Mouse (Mus musculus) hematopoietic stem cell, adult 5-6 weeks (primary cell): ENCODE measurements at regions not wholly inside any gene's neighbourhood (a gene's known extent, or its start where the extent isn't known, plus 50 kb on each side); places are given as distances from the start of the nearest gene placed in this dataset.

ENCODE experiments used
- ATAC-seq, 2 experiments: fragments of 125-278 bp in 1 of 2; replicated peaks in 1 of 2; 2 replicates each; pipeline ENCODE4 v1.8.0; 2016 to 2017; ENCODE audit warnings: inconsistent platforms in 2 of 2, mild to moderate bottlenecking in 2 of 2, moderate number of reproducible peaks in 2 of 2, low read depth in 1 of 2, moderate TSS enrichment in 1 of 2; ENCODE audit not compliant: low FRiP score in 2 of 2, poor library complexity in 2 of 2, severe bottlenecking in 2 of 2, insufficient read depth in 1 of 2, low TSS enrichment in 1 of 2

DNA sequence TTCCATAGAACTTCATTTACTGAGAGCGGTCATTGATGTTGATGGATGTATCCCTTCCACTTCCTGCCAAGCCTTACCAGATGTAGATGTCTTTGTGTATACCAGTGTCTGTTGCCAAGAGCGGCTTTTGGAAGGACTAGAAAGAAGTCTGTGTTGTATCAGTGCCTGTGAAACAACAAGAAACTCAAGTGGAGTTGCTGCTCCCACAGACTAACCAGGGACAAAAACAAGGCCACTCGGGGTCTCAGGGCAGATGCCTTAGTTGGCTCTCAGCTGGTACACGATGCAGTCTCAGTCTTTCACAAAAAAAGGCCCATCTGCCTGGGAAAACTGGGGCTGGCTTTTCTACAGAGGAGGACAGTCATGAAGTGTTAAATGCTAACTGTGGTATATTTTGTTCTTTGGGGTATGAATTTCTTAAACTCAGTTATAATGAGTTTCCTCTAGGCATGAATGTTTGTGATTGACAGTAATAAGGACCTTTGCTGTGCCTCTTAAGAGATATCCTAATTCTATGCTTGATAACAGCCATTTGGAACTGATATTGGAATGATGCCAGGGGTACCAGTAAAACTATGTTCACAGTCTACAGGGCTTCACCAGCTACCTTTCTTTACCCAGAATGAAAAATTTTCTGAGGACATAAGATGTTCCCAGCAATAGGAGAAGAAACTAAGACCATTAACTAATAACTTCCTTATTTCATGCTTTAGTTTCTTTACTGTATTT lies 75.6 kb upstream of the Csl start:
- ATAC-seq: no peak

DNA sequence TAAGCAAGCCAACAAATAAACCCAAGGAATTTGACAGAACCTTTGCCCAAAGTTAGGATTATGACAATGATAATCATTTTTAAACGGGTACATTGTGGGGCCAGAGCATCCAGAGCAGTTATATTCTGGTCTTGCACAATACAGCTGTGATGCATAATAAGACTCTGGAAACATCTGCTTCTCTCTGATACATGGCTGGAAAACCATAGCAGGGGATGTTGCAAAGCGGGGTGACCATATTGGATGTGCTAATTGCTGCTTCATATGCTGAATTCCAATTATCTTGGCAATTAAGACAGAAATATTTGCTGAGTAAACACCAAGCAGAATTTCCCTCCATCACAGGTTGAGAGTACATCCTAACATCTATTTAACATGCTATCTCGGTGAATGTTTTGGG lies 70.5 kb upstream of the Csl start:
- no peak for ATAC-seq

DNA sequence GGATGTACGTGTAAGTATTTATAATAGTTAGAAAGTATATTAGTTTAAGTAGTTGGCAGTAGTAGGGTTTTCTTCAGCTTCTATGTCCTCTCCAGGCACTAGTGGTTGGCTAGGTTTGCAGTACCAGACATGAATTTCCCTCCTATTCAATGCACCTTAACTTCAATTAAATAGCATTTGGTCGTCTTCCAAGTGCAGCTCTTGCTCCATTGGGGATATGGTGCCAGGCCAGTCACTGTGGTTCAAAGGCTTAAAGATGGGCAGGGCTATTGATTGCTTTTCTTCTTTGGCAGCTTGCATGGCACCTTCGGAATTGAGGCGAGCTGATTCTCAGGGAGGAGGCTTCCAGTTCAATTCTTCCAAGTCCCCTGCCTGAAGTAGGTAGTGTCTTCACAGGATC lies 68.0 kb upstream of the Csl start:
- no peak for ATAC-seq

DNA sequence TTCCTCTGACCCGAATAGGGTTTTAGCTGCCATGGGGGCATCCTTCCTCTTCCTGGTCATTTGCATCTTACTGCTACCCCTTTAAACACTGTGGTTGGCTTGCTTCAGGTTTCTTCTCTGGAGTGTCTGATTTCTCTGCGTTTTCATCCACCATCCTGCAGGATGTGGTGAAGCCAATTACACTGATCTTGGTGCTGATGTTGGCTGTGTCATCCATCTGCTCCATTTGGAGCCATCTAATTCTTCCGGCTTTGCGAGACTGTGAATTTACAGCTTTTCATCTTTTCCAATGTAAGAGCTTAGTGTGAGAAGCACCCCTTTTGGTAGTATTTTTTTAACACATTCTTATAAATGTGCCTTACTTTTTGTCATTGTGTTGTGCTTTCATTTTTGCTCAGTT lies 66.4 kb upstream of the Csl start:
- no peak for ATAC-seq

GRCm38 (mm10) chr10:99812069-99812650 lies 52.7 kb upstream of the Csl start:
- no peak for ATAC-seq

DNA sequence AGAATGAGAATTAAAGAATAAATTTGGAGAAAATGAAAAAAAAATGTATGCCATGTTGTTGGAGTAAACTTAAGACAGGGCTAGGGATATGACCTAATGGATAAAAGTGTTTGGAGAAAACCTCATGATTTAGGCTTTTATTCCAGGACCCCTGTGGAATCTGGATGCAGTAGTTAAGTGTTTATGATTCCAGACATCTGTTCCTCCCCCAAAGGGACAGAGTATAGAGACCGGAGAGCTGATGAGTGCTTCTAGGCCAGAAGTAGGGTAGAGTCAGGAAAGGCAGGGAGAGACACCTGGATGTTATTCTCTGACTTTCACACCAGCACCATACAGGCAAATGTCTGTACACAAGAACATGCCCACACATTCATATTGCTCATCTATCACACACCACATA lies 52.0 kb upstream of the Csl start:
- no peak for ATAC-seq
